Mouse (Mus musculus): ENCODE results near the gene Ina.

Ina gene

DNA sequence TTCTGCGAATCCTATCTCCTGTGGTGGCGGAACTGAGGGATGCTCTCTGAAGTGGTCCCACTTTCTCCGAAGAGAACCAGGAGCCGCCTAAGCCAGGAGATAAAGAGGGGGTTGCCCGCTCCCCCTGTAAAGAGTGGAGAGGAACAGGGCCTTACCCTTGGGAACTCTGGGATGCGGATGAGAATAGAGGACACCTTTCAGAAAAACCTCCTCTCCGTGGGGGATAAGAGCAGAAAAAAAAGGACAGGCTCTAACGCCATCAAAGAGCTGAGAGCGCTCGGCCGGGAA, 395 bp upstream of the Ina start:
- no peak for DNase-seq (ENCODE audit: low read depth)

DNA sequence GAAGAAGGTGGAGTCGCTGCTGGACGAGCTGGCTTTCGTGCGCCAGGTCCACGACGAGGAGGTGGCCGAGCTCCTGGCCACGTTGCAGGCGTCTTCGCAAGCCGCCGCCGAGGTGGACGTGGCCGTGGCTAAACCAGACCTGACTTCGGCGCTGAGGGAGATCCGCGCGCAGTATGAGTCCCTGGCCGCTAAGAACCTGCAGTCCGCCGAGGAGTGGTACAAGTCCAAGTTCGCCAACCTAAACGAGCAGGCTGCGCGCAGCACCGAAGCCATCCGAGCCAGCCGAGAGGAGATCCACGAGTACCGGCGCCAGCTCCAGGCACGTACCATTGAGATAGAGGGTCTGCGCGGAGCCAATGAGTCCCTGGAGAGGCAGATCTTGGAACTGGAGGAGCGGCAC, 898 bp downstream of the Ina start:
- no peak for DNase-seq (ENCODE audit: low read depth)

DNA sequence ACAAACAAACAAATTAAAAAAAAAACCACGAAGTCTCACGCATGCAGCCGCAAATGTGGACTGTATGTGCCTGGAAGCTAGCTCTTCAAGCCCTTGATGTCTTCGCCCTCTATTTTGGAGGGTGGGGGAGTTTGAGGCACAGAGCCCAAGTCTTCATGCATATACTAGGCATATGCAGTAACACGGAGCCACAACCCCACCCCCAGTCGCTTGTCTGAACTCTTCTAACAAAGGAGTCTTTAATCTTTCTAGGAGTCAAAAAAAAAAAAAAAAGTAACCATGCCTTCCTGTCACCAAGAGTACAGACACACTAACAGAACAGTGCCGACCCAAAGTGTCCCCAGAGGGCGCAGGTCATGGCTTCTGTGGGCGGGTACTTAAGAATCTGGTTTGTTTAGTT, 1.5 kb downstream of the Ina start:
- DNase-seq (ENCODE audit: low read depth) = no peak

DNA sequence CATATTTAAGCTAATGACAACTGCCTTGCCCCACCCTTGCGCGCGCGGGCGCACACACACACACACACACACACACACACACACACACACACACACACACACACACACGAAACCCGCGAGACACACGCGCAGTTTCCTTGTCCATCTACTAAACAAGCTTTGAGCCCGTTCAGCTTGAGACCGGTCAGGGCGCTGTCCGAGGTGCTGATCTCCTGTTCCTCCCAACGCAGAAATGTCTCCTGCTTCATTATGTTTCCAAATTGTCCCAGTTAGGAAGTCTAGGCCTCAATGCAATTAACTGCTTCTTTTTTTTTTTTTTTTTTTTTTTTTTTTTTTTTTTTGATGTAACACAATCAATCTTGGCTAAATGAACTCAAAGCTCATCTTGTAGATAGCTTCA, 2.0 kb downstream of the Ina start:
- peak; percentile 71 for DNase-seq (ENCODE audit: low read depth)

DNA sequence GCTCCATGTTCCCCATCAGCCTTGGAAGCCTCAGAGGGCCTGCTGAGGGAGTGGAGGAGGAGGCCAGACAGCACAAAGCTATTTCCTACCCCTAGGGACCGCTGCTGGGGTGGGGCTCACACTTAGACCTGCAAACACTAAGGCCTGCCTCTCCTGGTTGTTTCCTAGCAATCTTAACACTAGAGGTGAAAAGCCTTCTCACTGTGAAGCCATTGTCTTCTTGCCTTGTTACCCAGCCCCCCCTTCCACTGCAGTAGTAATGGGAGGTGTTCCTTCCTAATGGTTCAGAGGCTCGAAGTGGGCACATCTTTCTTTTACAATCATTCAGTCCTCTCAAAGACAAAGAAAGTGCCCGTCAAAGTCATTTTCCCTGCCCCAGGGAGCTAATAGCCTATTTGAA, 3.3 kb downstream of the Ina start:
- DNase-seq (ENCODE audit: low read depth) = no peak

DNA sequence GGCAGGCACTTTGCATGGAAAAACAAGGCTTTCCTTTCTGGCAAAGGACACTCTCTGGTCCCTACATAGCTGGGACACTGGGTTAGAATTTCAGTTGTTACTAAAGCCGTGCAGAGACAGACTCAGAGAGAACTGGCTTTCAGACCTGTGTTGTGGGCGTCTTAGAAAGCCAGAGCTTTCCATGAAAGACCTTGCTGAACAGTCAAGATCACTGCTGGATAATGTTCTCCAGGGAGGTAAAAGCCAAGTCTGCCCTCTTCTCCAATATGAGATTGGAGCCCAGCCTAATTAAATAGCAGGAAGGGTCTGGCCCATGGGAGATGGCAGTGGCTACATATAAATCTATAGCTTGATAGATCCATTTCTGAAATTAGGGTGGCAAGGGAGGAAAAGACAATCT, 3.8 kb downstream of the Ina start:
- no peak for DNase-seq (ENCODE audit: low read depth)

DNA sequence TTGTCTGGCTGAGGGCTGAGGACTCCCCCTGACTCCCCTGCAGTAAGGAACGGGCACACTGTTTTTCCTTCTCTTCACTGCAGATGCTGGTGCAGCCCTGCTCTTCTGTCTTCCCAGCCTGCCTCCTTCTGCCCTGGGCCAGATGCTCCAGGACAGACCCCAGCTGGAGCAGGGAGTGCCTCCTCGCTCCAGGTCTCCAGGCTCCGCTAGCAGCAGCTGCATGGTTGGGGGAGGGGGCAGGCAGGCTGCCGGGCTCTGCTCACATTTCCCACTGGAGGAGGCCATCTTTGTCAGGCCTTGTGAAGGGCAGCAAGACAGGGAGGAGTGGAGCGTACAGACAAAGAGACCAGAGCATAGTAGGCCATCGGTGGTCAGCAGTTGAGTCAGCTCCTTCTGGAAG, 4.8 kb downstream of the Ina start:
- no peak for DNase-seq (ENCODE audit: low read depth)

DNA sequence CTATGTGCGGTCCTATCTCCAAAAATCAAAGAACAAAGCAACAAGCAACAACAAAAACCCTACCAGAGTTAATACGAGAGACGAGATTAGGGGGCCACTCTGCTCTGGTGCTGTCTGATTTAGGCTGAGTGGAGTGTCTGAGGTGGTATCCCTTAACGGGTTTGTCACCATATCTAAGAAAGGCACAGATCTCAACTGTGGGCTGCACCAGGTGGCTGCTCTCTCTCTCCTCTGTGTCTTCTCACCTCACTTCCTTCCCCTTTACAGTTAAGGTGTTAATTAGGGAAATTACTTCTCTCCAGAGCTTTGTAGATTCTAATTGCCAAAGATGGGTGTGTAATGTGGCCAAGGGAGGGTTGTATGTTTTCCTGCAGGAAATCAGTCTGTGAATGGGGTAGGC, 8.2 kb downstream of the Ina start:
- DNase-seq (ENCODE audit: low read depth) = no peak

DNA sequence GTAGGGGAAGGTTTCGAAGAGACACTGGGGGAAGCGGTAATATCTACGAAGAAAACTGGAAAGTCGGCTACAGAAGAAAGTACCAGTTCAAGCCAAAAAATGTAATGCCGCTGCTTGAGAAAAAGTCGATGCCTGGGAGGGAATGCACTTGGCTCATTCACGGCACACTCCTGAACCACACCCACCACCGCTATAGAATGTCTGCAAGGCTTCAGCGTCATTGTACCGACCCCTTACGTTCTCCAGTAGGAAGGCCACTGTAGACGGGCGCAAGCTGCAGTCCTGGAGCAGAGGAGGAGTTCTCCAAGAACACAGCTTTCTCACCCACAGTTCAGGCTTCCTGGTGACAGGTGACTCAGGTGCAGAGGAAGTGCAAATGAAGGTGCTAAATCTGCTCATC, 9.0 kb downstream of the Ina start:
- no peak for DNase-seq (ENCODE audit: low read depth)

DNA sequence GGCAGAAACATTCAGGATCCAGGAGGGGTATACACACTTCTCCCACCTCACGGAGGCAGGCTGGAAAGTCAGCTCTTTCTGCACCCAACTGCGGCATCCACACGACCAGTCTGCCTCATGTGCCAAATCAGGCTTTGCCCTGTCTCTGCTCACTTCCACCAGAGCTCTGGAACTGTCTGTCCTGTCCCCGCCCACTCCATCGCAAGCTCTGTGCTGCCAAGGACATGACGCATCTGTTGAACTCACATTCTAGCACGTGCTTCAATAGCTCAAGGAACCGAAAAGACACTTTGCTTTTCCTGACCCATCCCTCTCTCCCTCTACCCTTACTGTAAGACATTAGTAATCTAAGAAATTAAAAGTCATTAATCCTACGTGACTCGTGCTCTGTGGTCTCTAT, 10.5 kb downstream of the Ina start:
- no peak for DNase-seq (ENCODE audit: low read depth)

DNA sequence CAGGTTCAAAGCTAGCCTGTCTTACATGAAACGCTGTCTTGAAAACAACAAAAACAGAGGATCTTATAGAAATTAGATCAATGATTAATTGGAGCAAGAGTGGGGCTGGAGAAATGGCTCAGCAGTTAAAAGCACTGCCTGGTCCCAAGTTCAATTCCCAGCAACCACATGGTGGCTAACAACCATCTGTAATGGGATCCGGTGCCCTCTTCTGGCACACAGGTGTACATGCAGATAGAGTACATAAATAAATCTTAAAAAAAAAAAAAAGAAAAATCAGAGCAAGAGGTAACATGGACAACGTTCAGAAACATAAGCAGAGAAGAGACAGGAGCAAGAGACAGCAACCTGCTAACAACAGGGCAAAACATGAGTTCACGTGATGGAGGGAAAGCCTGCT, 12.0 kb downstream of the Ina start:
- DNase-seq (ENCODE audit: low read depth) = no peak

DNA sequence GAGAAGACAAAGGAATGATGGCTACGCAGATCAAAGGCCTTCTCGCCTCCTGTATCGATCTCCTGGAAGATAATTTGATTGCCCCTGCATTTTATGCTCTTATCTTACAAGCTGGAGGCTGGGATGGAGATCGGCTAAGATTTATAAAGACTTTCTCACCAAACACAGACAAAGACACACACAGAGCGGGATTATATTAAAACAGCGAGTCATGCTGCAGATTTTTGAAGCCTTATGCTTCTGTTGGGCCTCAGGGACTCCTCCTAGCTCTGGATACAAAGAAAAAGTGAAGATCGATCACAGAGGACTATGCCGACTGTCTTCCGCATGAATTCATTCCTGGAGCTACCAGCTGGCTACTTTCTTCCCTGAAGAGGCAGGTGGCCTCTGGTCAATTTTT, 15.3 kb downstream of the Ina start:
- no peak for DNase-seq (ENCODE audit: low read depth)

DNA sequence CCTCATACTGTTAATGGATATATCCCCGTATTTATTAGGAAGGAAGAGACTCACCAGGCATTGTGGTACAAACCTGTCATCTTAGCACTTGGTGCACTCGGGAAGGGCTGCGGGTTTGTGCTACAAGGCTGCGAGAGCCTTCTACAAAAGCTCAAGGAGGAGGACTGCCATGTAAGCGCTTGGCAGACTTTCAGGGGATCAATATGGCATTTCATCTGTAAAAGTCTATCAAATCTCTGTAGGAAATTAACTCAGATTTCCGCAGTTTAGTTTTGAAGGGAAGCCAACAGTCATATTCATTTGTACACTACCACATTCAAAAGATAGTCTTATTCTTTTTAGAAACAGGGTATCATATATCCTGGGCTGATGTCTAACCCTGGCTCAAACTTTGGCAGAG, 17.3 kb downstream of the Ina start:
- DNase-seq (ENCODE audit: low read depth) = no peak

DNA sequence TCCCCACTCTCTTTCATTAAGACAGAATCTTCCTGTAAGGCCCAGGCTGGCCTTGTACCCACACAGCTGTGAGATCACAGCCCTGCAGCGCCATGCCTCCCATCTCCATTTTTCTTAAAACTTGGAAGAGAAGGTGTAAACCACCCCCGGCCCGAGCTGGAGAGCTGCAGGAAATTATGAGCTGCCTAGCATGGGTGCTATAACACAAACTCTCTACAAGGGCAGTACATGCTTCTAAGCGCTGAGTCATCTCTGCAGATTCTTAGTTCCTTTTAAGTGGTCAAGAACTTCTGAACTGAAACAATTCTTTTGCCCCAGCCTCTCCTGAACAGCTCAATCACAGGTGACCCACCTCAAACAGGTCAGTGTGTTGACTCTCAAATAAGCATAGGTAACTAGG, 20.4 kb downstream of the Ina start:
- DNase-seq (ENCODE audit: low read depth) = no peak

DNA sequence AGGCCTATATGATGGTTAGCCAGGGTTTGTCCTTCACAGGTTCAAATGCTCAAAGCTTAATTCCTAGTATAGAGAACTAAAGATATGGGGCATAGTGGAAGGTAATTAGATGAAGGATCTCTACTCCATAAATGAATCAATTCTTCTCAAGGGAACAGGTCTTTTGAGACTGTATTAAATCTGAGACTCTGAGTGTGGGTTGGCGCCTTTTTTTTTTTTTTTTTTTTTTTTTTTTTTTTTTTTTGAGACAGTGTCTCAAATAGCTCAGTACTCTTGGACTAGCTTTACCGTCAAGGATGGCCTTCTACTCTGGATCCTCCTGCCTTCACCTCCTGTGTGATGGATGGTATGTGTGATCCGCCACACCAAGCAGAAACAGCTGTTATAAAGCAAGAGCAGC, 22.1 kb downstream of the Ina start:
- no peak for DNase-seq (ENCODE audit: low read depth)

DNA sequence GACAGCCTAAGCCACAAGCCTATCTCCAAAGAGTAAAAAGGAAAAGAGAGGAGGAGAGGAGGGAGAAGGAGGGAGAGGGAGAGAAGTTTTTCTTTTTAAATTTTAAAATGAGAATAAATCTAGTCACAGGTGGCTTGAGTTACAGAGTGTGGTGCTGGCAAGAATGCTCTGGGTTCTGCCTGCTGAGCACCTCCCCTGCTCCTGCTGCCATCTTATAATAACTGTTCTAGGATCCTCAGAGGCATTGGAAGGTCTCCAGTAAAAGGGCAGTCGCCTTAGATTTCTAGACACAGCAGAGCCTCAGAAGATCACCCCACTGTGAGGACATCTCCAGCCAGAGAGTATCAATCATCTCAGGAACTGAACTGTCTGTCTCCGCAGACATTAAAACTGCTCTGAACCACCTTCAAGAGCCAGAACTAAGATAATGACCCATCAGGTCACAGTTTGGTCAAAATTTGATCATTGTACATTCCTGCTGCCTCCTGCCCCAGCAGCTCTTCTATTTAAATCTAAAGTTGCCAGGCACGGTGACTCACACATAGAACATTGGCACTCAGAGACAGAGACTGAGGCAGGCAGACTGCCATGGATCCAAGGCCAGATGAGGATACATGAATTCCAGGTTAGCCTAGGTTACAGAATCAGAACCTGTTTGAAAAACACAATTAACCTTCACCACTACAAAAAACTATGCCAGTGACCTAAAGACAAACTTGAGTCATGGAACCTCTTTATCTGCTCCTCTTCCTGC, 26.4 kb downstream of the Ina start:
- DNase-seq (ENCODE audit: low read depth) = no peak

DNA sequence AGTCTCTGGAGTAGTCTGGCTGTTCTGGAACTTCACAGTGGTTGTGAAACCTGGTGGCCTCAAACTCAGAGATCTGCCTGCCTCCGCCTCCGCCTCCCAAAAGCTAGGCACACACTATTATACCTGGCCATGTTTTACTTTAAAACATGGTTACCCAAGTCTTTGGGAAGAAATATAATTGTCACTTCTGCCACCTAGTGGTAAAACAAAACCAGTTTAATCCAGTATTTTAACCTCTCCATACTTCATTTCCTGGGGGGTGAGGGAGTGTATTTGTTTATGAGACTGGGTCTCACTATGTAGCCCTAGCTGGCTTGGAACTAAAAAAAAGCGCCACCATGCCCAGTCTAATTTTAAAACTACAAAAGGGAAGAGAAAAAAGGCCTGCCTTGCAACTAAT, 29.1 kb downstream of the Ina start:
- DNase-seq (ENCODE audit: low read depth) = no peak

DNA sequence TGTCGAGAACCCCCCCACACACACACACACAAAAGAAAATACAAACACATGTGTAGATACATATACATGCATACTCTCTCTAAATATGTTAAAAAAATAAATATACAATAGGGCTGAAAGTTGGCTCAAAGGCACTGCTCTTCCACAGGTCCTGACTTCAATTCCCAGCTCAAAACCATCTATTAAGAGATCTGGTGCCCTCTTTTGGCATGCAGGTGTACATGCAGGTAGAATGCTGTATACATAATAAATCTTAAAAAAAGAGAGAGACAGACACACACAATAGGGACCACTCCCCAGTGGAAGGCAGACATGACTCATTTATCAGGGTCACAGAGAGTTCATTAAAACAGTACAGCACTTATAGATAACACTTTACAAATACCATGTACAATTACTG, 31.8 kb downstream of the Ina start:
- DNase-seq (ENCODE audit: low read depth) = no peak

DNA sequence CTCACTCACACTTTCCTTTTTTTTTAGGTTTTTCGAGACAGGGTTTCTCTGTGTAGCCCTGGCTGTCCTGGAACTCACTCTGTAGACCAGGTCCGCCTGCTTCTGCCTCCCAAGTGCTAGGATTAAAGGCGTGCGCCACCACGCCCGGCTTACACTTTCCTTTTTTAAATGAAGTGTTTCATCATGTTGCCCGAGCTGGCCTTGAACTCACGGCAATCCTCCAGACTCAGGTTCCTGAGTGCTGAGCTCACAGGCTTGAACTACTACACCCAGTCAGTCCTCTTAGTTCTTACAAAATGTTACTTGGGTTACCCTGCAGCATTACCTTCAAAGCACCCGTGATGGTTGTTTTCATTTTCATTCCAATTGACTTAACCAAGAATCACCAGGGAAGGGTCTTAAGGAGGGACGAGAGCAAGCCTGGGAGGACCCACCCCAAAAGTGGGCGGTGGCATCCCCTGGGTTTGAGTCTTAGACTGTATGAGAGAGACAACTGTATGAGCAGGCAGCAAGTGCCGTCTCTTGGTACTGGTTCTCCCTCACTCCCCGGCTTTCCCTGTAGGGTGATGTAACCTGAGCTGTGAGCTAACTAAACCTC, 32.8 kb downstream of the Ina start:
- no peak for DNase-seq (ENCODE audit: low read depth)

DNA sequence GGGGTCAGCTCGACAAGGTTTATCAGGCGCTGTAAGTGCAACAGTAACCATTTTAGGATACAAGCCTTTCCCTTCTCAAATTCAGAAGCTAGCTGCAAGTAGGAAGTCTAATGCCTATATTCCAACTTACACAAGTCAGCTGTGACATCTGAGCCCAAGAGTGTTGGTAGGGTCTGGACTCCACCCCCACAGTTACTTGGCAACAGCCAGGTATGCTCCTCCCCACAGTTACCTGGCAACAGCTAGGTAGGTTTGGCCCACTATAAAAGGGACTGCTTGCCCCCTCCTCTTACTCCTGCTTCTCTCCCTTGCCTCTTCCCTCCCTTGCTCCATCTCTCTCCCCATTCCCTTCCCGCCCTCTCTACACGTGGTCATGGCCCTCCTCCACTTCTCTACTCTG, 34.6 kb downstream of the Ina start:
- no peak for DNase-seq (ENCODE audit: low read depth)

DNA sequence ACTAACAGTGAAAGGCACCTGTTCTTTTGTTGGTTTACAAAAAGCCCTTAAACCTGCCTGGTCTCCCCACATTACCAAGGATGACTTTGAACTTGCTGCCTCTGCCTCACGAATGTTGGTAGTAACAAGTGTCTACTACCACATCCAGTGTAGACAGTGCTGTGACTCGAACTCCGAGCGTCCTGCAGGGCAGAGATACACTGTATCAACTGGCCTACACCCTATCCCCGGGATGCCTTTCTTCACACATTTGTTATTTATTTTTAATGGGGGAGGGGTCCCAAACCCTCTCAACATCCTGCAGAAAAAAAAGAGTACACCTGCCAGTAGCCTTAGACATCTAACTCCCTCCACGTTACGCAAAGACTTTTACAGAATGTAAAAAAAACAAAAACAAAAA, 35.3 kb downstream of the Ina start:
- DNase-seq (ENCODE audit: low read depth) = no peak

DNA sequence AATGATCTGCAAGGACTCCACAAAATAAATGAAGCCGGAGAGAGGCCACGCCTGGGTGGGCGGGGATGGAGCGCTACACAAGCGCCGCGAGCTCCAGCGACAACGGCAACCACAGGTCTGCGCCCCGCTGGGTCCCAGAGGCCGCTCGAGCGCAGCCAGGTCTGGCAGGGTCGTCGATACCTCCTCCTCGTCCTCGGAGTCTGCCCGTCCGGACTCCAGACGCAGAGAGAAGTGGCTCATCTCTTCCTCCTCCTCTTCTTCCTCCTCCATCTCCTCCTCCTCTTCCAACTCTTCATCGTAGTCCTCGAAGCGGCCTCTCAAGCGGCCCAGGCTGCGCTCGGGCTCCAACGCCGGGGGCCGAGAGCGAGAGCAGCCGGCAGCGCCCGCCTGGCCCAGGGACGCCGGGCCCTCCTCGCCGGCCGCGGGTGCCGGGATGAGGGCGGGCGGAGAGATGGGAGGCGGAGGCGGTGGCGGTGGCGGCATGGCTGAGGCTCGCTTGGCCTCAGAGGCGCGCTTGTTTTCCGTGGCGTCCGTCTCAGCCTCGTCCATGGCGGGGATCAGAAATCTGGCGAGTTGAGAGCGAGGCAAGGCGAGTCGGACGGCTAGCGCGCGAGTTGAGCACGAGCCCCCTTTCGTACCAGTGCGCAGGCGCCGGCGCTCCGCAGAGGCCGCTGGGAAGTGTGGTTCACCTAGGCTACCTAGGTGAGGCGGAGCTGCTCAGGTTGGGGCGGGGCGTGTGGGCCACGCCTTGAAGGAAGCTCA, 36.0 kb downstream of the Ina start, which contains the start of gene Pcgf6:
Gene Pcgf6 (minus strand): TSS at position 636 of the 762 bp plus-strand sequence.
- DNase-seq (ENCODE audit: low read depth) = peak; percentile 58

DNA sequence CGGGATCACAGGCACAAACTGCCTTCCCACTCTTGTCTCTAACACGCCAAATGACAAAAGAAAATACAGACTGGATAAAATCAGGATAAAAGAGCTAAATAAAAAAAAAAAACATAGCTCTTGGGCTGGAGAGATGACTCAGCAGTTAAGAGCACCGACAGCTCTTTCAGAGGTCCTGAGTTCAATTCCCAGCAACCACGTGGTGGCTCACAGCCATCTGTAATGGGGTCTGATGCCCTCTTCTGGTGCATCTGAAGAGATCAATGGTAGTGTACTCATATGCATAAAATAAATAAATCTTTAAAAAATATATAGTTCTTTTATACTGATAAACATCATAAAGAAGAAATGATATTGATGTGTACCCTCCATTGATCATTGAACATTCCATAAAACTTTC, 38.4 kb downstream of the Ina start:
- no peak for DNase-seq (ENCODE audit: low read depth)

DNA sequence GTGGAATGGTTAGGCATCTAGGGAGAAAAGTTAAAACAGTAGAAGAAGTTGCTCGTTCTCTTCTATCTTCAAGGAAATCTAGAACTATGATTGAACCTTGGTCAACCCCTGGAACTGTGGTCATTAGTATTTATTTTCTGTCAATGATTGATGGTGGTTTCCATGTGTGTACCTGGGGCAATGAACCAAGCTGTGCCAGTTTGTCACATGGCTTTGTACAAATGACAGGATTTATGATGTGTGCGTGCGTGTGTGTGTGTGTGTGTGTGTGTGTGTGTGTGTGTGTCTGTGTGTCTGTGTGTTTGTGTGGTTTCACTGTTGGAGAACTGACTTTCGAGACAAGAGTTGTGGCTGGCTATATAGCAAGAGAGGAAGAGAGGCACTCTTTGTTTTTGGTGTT, 39.0 kb downstream of the Ina start:
- no peak for DNase-seq (ENCODE audit: low read depth)

Data from c-Kit-positive CD71-negative TER-119-negative erythroid progenitor cells, embryonic 14.5 days (primary cell).